Comparison of ENCODE assay signal across 8 mouse cellular contexts in the genomic region with DNA sequence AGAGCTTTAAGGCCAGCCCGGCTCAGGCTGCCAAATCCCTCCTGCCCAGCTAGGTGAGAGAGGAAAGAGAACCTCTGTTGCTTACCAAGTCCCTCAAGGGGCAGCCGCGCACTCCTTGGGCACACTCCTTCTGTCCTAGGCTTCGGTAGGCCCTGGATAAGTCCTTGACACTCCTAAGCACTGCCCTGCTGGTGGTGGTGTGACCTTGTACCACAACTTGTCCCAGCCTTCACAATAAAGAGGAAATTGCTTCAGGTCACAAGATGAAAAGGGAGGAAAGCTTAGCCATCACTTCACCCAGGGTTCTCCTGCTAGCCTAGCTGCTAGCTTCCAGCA. TPM values are rescaled to one million over a fixed set of nuclear protein-coding genes. Genes with fewer than 3 reads are reported as not detected.
DNase-seq lines count a peak whose midpoint lies in the region; ATAC-seq and TF ChIP-seq lines count a peak whose summit lies in the region.

A gene (minus strand): TSS at position 132 of the 336 bp plus-strand sequence.

- H3K4me3 ChIP-seq in kidney, embryonic 15.5 days (replicated peaks): peak within 1 kb of the TSS; percentile 54
- H3K4me3 ChIP-seq in cortical plate, adult 2 months (ENCODE audit: insufficient read depth, low read length): peak within 1 kb of the TSS; percentile 65
- peak within 1 kb of the TSS; percentile 51 for H3K4me3 ChIP-seq in hindbrain, postnatal 0 days (ENCODE audit: low read length)
- H3K4me3 ChIP-seq in midbrain, embryonic 11.5 days (ENCODE audit: low read depth, low read length): peak within 1 kb of the TSS; percentile 50

- H3K27ac ChIP-seq in kidney, embryonic 15.5 days: no peak within 1 kb of the TSS
- H3K27ac ChIP-seq in cortical plate, adult 2 months (ENCODE audit: insufficient read depth, low read length): peak within 1 kb of the TSS; percentile 61
- peak within 1 kb of the TSS; percentile 49; the same call in 1 of the 2 replicates for H3K27ac ChIP-seq in hindbrain, postnatal 0 days
- H3K27ac ChIP-seq in midbrain, embryonic 11.5 days (ENCODE audit: low read depth, low read length): no peak within 1 kb of the TSS

- ATAC-seq in kidney, embryonic 15.5 days (replicated peaks; ENCODE audit: low FRiP score): no peak; the same call in 1 of the 2 replicates
- ATAC-seq in hindbrain, postnatal 0 days: peak; percentile 30
- ATAC-seq in midbrain, embryonic 11.5 days (ENCODE audit: low FRiP score): no peak
- ATAC-seq in inflammation-experienced regulatory T-cells, adult 6 months: no peak

- H3K4me1 ChIP-seq in kidney, embryonic 15.5 days: peaks cover 18% of the 10 kb centered on the region
- H3K4me1 ChIP-seq in cortical plate, adult 2 months (ENCODE audit: control insufficient read depth, insufficient read depth, low read length): no peaks in the 10 kb centered on the region
- H3K4me1 ChIP-seq in hindbrain, postnatal 0 days (ENCODE audit: insufficient read depth, low read length): 0 out of 2 replicates have a peak, but pooled peaks cover 4% of the 10 kb centered on the region
- peaks cover 2% of the 10 kb centered on the region; the same call in 1 of the 2 replicates for H3K4me1 ChIP-seq in midbrain, embryonic 11.5 days (ENCODE audit: control insufficient read depth, insufficient read depth, low read length)

- TF ChIP-seq CTCF in cortical plate, adult 2 months (IDR thresholded peaks at IDR 0.05; ENCODE audit: extremely low read depth, insufficient read depth, low read length): no peak
- TF ChIP-seq CTCF in hindbrain, postnatal 0 days (IDR thresholded peaks at IDR 0.05; ENCODE audit: low read depth): no peak

- no peak for DNase-seq in kidney, adult 8-10 months
- no peak for DNase-seq in hindbrain, postnatal 0 days (ENCODE audit: low spot score)
- DNase-seq in midbrain, embryonic 11.5 days (ENCODE audit: low spot score, missing footprints): no peak
- no peak for DNase-seq in embryo, embryonic 9.5 days (ENCODE audit: extremely low spot score)
- no peak for DNase-seq in B cell, adult 2 months

- WGBS in kidney, embryonic 15.5 days: 17% methylated on average over 4 of the region's 4 CpGs
- WGBS in hindbrain, postnatal 0 days: 18% methylated on average over 4 of the region's 4 CpGs
- 6% methylated on average over 4 of the region's 4 CpGs for WGBS in midbrain, embryonic 11.5 days

- peak within 1 kb of the TSS; percentile 98 for H3K4me2 ChIP-seq in kidney, embryonic 15.5 days
- H3K4me2 ChIP-seq in hindbrain, postnatal 0 days (ENCODE audit: low read depth, low read length): peak within 1 kb of the TSS; percentile 85
- peak within 1 kb of the TSS; percentile 98 for H3K4me2 ChIP-seq in midbrain, embryonic 11.5 days

- TF ChIP-seq POLR2A in cortical plate, adult 2 months (IDR thresholded peaks at IDR 0.05; ENCODE audit: extremely low read depth, insufficient read depth, low read length): no peak

- no peaks in the 10 kb centered on the region for H3K9me3 ChIP-seq in kidney, embryonic 15.5 days (replicated peaks)
- no peaks in the 10 kb centered on the region for H3K9me3 ChIP-seq in hindbrain, postnatal 0 days (ENCODE audit: low read length)
- H3K9me3 ChIP-seq in midbrain, embryonic 11.5 days (ENCODE audit: control insufficient read depth, low read length): no peaks in the 10 kb centered on the region

- peaks cover 44% of the 10 kb centered on the region for H3K27me3 ChIP-seq in kidney, embryonic 15.5 days
- no peaks in the 10 kb centered on the region for H3K27me3 ChIP-seq in hindbrain, postnatal 0 days (ENCODE audit: insufficient read depth, low read length)
- H3K27me3 ChIP-seq in midbrain, embryonic 11.5 days (ENCODE audit: control insufficient read depth, insufficient read depth, low read length): peaks cover 23% of the 10 kb centered on the region

- H3K9ac ChIP-seq in kidney, embryonic 15.5 days: peak within 1 kb of the TSS; percentile 47
- peak within 1 kb of the TSS; percentile 52 for H3K9ac ChIP-seq in hindbrain, postnatal 0 days (replicated peaks; ENCODE audit: low read length)
- H3K9ac ChIP-seq in midbrain, embryonic 11.5 days (ENCODE audit: low read length): peak within 1 kb of the TSS; percentile 71

- H3K36me3 ChIP-seq in kidney, embryonic 15.5 days: no peaks in the 10 kb centered on the region
- no peaks in the 10 kb centered on the region for H3K36me3 ChIP-seq in hindbrain, postnatal 0 days (ENCODE audit: insufficient read depth, low read length)
- H3K36me3 ChIP-seq in midbrain, embryonic 11.5 days (ENCODE audit: control insufficient read depth, insufficient read depth, low read length): no peaks in the 10 kb centered on the region

RNA-seq across cellular contexts. Expression of the gene that starts here (rescaled TPM):
- 0.58 and 0.64 TPM in 2 replicates for polyA plus RNA-seq in kidney, embryonic 15.5 days (2015; fragmentation: Nextera tagmentation; extraction: Ambion mirVana)
- polyA plus RNA-seq in cortical plate, adult 2 months (2012; rRNA removed): 56.5 and 58.4 TPM in 2 replicates
- 8.9 and 10.5 TPM in 2 replicates for total RNA-seq in hindbrain, postnatal 0 days (2014; rRNA removed)
- polyA plus RNA-seq in hindbrain, postnatal 0 days (2015; fragmentation: Nextera tagmentation; extraction: Ambion mirVana): 3.0 and 3.3 TPM in 2 replicates
- 0.31 and 0.54 TPM in 2 replicates for polyA plus RNA-seq in midbrain, embryonic 11.5 days (2014; fragmentation: Nextera tagmentation; extraction: Ambion mirVana)
- polyA plus RNA-seq in inflammation-experienced regulatory T-cells, adult 6 months (2017; shearing (Covaris generic)): 1 to 10 TPM in 2 of 3 experiments, not detected in 1; 2.6 to 3.7 TPM

Comparison
In these comparisons a context has a peak if more than half of its experiments do, and no peak if none do; other contexts are left out.
1. RNA of the gene that starts here (polyA plus RNA-seq): 56.5 to 58.4 TPM in cortical plate, adult 2 months; 3.0 to 3.3 TPM in hindbrain, postnatal 0 days, 2.6 to 3.7 TPM in inflammation-experienced regulatory T-cells, adult 6 months, 0.58 to 0.64 TPM in kidney, embryonic 15.5 days and 0.31 to 0.54 TPM in midbrain, embryonic 11.5 days; every median in the first group is over 10 times any median in the second.
2. H3K27ac ChIP-seq: peak in cortical plate, adult 2 months (single experiment) and hindbrain, postnatal 0 days (single experiment); none in kidney, embryonic 15.5 days (single experiment) and midbrain, embryonic 11.5 days (single experiment).
3. Peak in every context shown above with its lines, with median percentiles within 50 percentile points of each other: H3K4me2 ChIP-seq, H3K4me3 ChIP-seq and H3K9ac ChIP-seq.